Mouse (Mus musculus): ENCODE results near the gene Cuedc1. TPM values are rescaled to one million over a fixed set of nuclear protein-coding genes. Genes with fewer than 3 reads are reported as not detected.

Gene Cuedc1
- polyA plus RNA-seq, 1 experiment: 21.9 TPM

- Histone ChIP-seq H3K27ac (ENCODE audit: insufficient read depth, low read length) (no peak overlapping the region), H3K9ac (ENCODE audit: low read depth, poor library complexity, severe bottlenecking) (no peak overlapping the region), H3K27me3 (ENCODE audit: control insufficient read depth, insufficient read depth, low read length, poor library complexity, severe bottlenecking) (no peaks in the 10 kb centered on the region), H3K36me3 (ENCODE audit: control insufficient read depth, insufficient read depth, low read length, poor library complexity, severe bottlenecking) (no peaks in the 10 kb centered on the region), H3K4me1 (ENCODE audit: control insufficient read depth, insufficient read depth, low read length) (peaks cover 2% of the 10 kb centered on the region), H3K9me3 (replicated peaks; ENCODE audit: control insufficient read depth, insufficient read depth, low read length, poor library complexity, severe bottlenecking) (no peaks in the 10 kb centered on the region), H3K4me3 (ENCODE audit: low read depth, low read length) (no peak overlapping the region)
- TF ChIP-seq CTCF (IDR thresholded peaks at IDR 0.05; ENCODE audit: low read depth, low read length) (no peak), EP300 (IDR thresholded peaks at IDR 0.05; ENCODE audit: insufficient read depth, low read depth, low read length) (no peak), POLR2A (IDR thresholded peaks at IDR 0.05; ENCODE audit: insufficient read depth, low read length) (no peak)
These were observed 142.4 kb downstream of the Cuedc1 start for GRCm38 (mm10) chr11:88240275-88240674.

GRCm38 (mm10) chr11:88240736-88241353, 143.0 kb downstream of the Cuedc1 start:
- peaks cover 2% of the 10 kb centered on the region for H3K4me1 ChIP-seq (ENCODE audit: control insufficient read depth, insufficient read depth, low read length)
- H3K36me3 ChIP-seq (ENCODE audit: control insufficient read depth, insufficient read depth, low read length, poor library complexity, severe bottlenecking): no peaks in the 10 kb centered on the region
- no peaks in the 10 kb centered on the region for H3K9me3 ChIP-seq (replicated peaks; ENCODE audit: control insufficient read depth, insufficient read depth, low read length, poor library complexity, severe bottlenecking)
- no peaks in the 10 kb centered on the region for H3K27me3 ChIP-seq (ENCODE audit: control insufficient read depth, insufficient read depth, low read length, poor library complexity, severe bottlenecking)
- no peak overlapping the region for H3K9ac ChIP-seq (ENCODE audit: low read depth, poor library complexity, severe bottlenecking)
- no peak overlapping the region for H3K27ac ChIP-seq (ENCODE audit: insufficient read depth, low read length)
- TF ChIP-seq EP300 (IDR thresholded peaks at IDR 0.05; ENCODE audit: insufficient read depth, low read depth, low read length): no peak
- TF ChIP-seq POLR2A (IDR thresholded peaks at IDR 0.05; ENCODE audit: insufficient read depth, low read length): no peak
- TF ChIP-seq CTCF (IDR thresholded peaks at IDR 0.05; ENCODE audit: low read depth, low read length): no peak
- no peak overlapping the region for H3K4me3 ChIP-seq (ENCODE audit: low read depth, low read length)

GRCm38 (mm10) chr11:88241468-88242301, 143.8 kb downstream of the Cuedc1 start:
- no peak overlapping the region for H3K27ac ChIP-seq (ENCODE audit: insufficient read depth, low read length)
- H3K4me1 ChIP-seq (ENCODE audit: control insufficient read depth, insufficient read depth, low read length): peaks cover 2% of the 10 kb centered on the region
- H3K36me3 ChIP-seq (ENCODE audit: control insufficient read depth, insufficient read depth, low read length, poor library complexity, severe bottlenecking): no peaks in the 10 kb centered on the region
- H3K9me3 ChIP-seq (replicated peaks; ENCODE audit: control insufficient read depth, insufficient read depth, low read length, poor library complexity, severe bottlenecking): no peaks in the 10 kb centered on the region
- H3K27me3 ChIP-seq (ENCODE audit: control insufficient read depth, insufficient read depth, low read length, poor library complexity, severe bottlenecking): no peaks in the 10 kb centered on the region
- H3K4me3 ChIP-seq (ENCODE audit: low read depth, low read length): no peak overlapping the region
- TF ChIP-seq POLR2A (IDR thresholded peaks at IDR 0.05; ENCODE audit: insufficient read depth, low read length): no peak
- no peak for TF ChIP-seq CTCF (IDR thresholded peaks at IDR 0.05; ENCODE audit: low read depth, low read length)
- no peak overlapping the region for H3K9ac ChIP-seq (ENCODE audit: low read depth, poor library complexity, severe bottlenecking)

Other genes with a start within 250 kb of the Cuedc1 start
- 8.2 and 12.1 TPM in 2 replicates for gene Mks1, start 244.8 kb upstream of the Cuedc1 start, polyA plus RNA-seq (2011; ENCODE audit: insufficient read depth, insufficient read length, low read depth, missing spikeins)
- gene Epx, start 222.5 kb upstream of the Cuedc1 start, polyA plus RNA-seq (2011; ENCODE audit: insufficient read depth, insufficient read length, low read depth, missing spikeins): not detected in 2 replicates
- not detected in 2 replicates for gene Olfr462, start 205.8 kb upstream of the Cuedc1 start, polyA plus RNA-seq (2011; ENCODE audit: insufficient read depth, insufficient read length, low read depth, missing spikeins)
- gene Olfr463, start 200.7 kb upstream of the Cuedc1 start, polyA plus RNA-seq (2011; ENCODE audit: insufficient read depth, insufficient read length, low read depth, missing spikeins): not detected in 2 replicates
- not detected in 2 replicates for gene Olfr464, start 177.1 kb upstream of the Cuedc1 start, polyA plus RNA-seq (2011; ENCODE audit: insufficient read depth, insufficient read length, low read depth, missing spikeins)
- 130 and 133 TPM in 2 replicates for gene Dynll2, start 110.5 kb upstream of the Cuedc1 start, polyA plus RNA-seq (2011; ENCODE audit: insufficient read depth, insufficient read length, low read depth, missing spikeins)
- 511 and 547 TPM in 2 replicates for gene Srsf1, start 50.7 kb upstream of the Cuedc1 start, polyA plus RNA-seq (2011; ENCODE audit: insufficient read depth, insufficient read length, low read depth, missing spikeins)
- gene Vezf1, start 29.8 kb upstream of the Cuedc1 start, polyA plus RNA-seq (2011; ENCODE audit: insufficient read depth, insufficient read length, low read depth, missing spikeins): 43.4 and 44.8 TPM in 2 replicates
- gene Mrps23, start 106.3 kb downstream of the Cuedc1 start, polyA plus RNA-seq (2011; ENCODE audit: insufficient read depth, insufficient read length, low read depth, missing spikeins): 67.9 and 107 TPM in 2 replicates
- gene Ccdc182, start 196.0 kb downstream of the Cuedc1 start, polyA plus RNA-seq (2011; ENCODE audit: insufficient read depth, insufficient read length, low read depth, missing spikeins): not detected in 2 replicates